Mouse (Mus musculus): ENCODE results near the gene Epop. TPM values are rescaled to one million over a fixed set of nuclear protein-coding genes. Genes with fewer than 3 reads are reported as not detected.
"Not testable (repeated sequence)": the region's sequence is repeated elsewhere in the genome, so short reads cannot be mapped to it uniquely, and the experiment has no call there.

Epop gene
- polyA plus RNA-seq, 1 experiment from 2014 or later: 1.3 TPM

- H3K9me3 ChIP-seq (replicated peaks; ENCODE audit: control insufficient read depth, low read length, poor library complexity, severe bottlenecking); H3K9ac ChIP-seq (ENCODE audit: low read depth, low read length); ATAC-seq; H3K4me3 ChIP-seq (ENCODE audit: low read depth, low read length); H3K27ac ChIP-seq (ENCODE audit: low read length); H3K27me3 ChIP-seq (ENCODE audit: control insufficient read depth, insufficient read depth, low read depth, low read length); H3K36me3 ChIP-seq (ENCODE audit: control insufficient read depth, insufficient read depth, low read length); H3K4me2 ChIP-seq (ENCODE audit: low read length): not testable (repeated sequence)
- H3K4me1 ChIP-seq (ENCODE audit: control insufficient read depth, insufficient read depth, low read length): peaks cover 21% of the 10 kb centered on the region
- WGBS: 89% methylated on average over 6 of the region's 6 CpGs
Observed at GRCm38 (mm10) chr11:97657967-97658366, 28.5 kb upstream of the Epop start.

- H3K9me3 ChIP-seq (replicated peaks; ENCODE audit: control insufficient read depth, low read length, poor library complexity, severe bottlenecking): no peaks in the 10 kb centered on the region
- no peak overlapping the region for H3K9ac ChIP-seq (ENCODE audit: low read depth, low read length)
- H3K27ac ChIP-seq (ENCODE audit: low read length): no peak overlapping the region
- H3K4me2 ChIP-seq (ENCODE audit: low read length): no peak overlapping the region
- no peak overlapping the region for H3K4me3 ChIP-seq (ENCODE audit: low read depth, low read length)
- WGBS: 59% methylated on average over 4 of the region's 6 CpGs
- H3K36me3 ChIP-seq (ENCODE audit: control insufficient read depth, insufficient read depth, low read length): no peaks in the 10 kb centered on the region
- no peak for ATAC-seq
- H3K27me3 ChIP-seq (ENCODE audit: control insufficient read depth, insufficient read depth, low read depth, low read length): peaks cover 7% of the 10 kb centered on the region
- peaks cover 21% of the 10 kb centered on the region for H3K4me1 ChIP-seq (ENCODE audit: control insufficient read depth, insufficient read depth, low read length)
Observed at GRCm38 (mm10) chr11:97657184-97657945, 27.9 kb upstream of the Epop start.

GRCm38 (mm10) chr11:97656269-97656971 lies 26.9 kb upstream of the Epop start:
- Histone ChIP-seq H3K27me3 (ENCODE audit: control insufficient read depth, insufficient read depth, low read depth, low read length) (peaks cover under 1% of the 10 kb centered on the region; the same call in 1 of the 2 replicates), H3K36me3 (ENCODE audit: control insufficient read depth, insufficient read depth, low read length) (no peaks in the 10 kb centered on the region), H3K4me1 (ENCODE audit: control insufficient read depth, insufficient read depth, low read length) (peaks cover 14% of the 10 kb centered on the region), H3K4me3 (ENCODE audit: low read depth, low read length) (no peak overlapping the region), H3K9me3 (replicated peaks; ENCODE audit: control insufficient read depth, low read length, poor library complexity, severe bottlenecking) (no peaks in the 10 kb centered on the region), H3K9ac (ENCODE audit: low read depth, low read length) (no peak overlapping the region), H3K27ac (ENCODE audit: low read length) (no peak overlapping the region), H3K4me2 (ENCODE audit: low read length) (no peak overlapping the region)
- no peak for ATAC-seq
- 73% methylated on average over 14 of the region's 14 CpGs for WGBS

GRCm38 (mm10) chr11:97654210-97654609 lies 24.7 kb upstream of the Epop start:
- ATAC-seq: no peak
- no peaks in the 10 kb centered on the region; the same call in 1 of the 2 replicates for H3K4me1 ChIP-seq (ENCODE audit: control insufficient read depth, insufficient read depth, low read length)
- H3K27ac ChIP-seq (ENCODE audit: low read length): no peak overlapping the region
- H3K36me3 ChIP-seq (ENCODE audit: control insufficient read depth, insufficient read depth, low read length): no peaks in the 10 kb centered on the region
- no peak overlapping the region for H3K4me2 ChIP-seq (ENCODE audit: low read length)
- H3K9ac ChIP-seq (ENCODE audit: low read depth, low read length): no peak overlapping the region
- H3K9me3 ChIP-seq (replicated peaks; ENCODE audit: control insufficient read depth, low read length, poor library complexity, severe bottlenecking): no peaks in the 10 kb centered on the region
- no peak overlapping the region for H3K4me3 ChIP-seq (ENCODE audit: low read depth, low read length)
- 95% methylated on average over 2 of the region's 2 CpGs for WGBS
- H3K27me3 ChIP-seq (ENCODE audit: control insufficient read depth, insufficient read depth, low read depth, low read length): no peaks in the 10 kb centered on the region

GRCm38 (mm10) chr11:97653376-97653775 lies 23.9 kb upstream of the Epop start:
- H3K4me2 ChIP-seq (ENCODE audit: low read length); H3K4me1 ChIP-seq (ENCODE audit: control insufficient read depth, insufficient read depth, low read length); H3K36me3 ChIP-seq (ENCODE audit: control insufficient read depth, insufficient read depth, low read length); H3K9me3 ChIP-seq (replicated peaks; ENCODE audit: control insufficient read depth, low read length, poor library complexity, severe bottlenecking); H3K27me3 ChIP-seq (ENCODE audit: control insufficient read depth, insufficient read depth, low read depth, low read length); H3K4me3 ChIP-seq (ENCODE audit: low read depth, low read length); ATAC-seq; H3K9ac ChIP-seq (ENCODE audit: low read depth, low read length); H3K27ac ChIP-seq (ENCODE audit: low read length): not testable (repeated sequence)
- 96% methylated on average over 11 of the region's 11 CpGs for WGBS

GRCm38 (mm10) chr11:97650341-97650740 lies 20.8 kb upstream of the Epop start:
- no peaks in the 10 kb centered on the region for H3K27me3 ChIP-seq (ENCODE audit: control insufficient read depth, insufficient read depth, low read depth, low read length)
- no peak overlapping the region for H3K9ac ChIP-seq (ENCODE audit: low read depth, low read length)
- H3K4me3 ChIP-seq (ENCODE audit: low read depth, low read length): no peak overlapping the region
- no peaks in the 10 kb centered on the region for H3K9me3 ChIP-seq (replicated peaks; ENCODE audit: control insufficient read depth, low read length, poor library complexity, severe bottlenecking)
- H3K36me3 ChIP-seq (ENCODE audit: control insufficient read depth, insufficient read depth, low read length): no peaks in the 10 kb centered on the region
- no peaks in the 10 kb centered on the region for H3K4me1 ChIP-seq (ENCODE audit: control insufficient read depth, insufficient read depth, low read length)
- ATAC-seq: no peak
- WGBS: 55% methylated on average over 5 of the region's 5 CpGs
- no peak overlapping the region for H3K4me2 ChIP-seq (ENCODE audit: low read length)
- no peak overlapping the region for H3K27ac ChIP-seq (ENCODE audit: low read length)

- not testable (repeated sequence) for H3K9ac ChIP-seq (ENCODE audit: low read depth, low read length); H3K9me3 ChIP-seq (replicated peaks; ENCODE audit: control insufficient read depth, low read length, poor library complexity, severe bottlenecking); H3K27ac ChIP-seq (ENCODE audit: low read length); H3K27me3 ChIP-seq (ENCODE audit: control insufficient read depth, insufficient read depth, low read depth, low read length); H3K36me3 ChIP-seq (ENCODE audit: control insufficient read depth, insufficient read depth, low read length); ATAC-seq; H3K4me2 ChIP-seq (ENCODE audit: low read length); H3K4me3 ChIP-seq (ENCODE audit: low read depth, low read length); H3K4me1 ChIP-seq (ENCODE audit: control insufficient read depth, insufficient read depth, low read length)
- 91% methylated on average over 3 of the region's 4 CpGs for WGBS
Observed at GRCm38 (mm10) chr11:97648541-97648940, 19.0 kb upstream of the Epop start.

- Histone ChIP-seq H3K4me1 (ENCODE audit: control insufficient read depth, insufficient read depth, low read length) (no peaks in the 10 kb centered on the region), H3K9me3 (replicated peaks; ENCODE audit: control insufficient read depth, low read length, poor library complexity, severe bottlenecking) (no peaks in the 10 kb centered on the region), H3K27me3 (ENCODE audit: control insufficient read depth, insufficient read depth, low read depth, low read length) (no peaks in the 10 kb centered on the region), H3K36me3 (ENCODE audit: control insufficient read depth, insufficient read depth, low read length) (no peaks in the 10 kb centered on the region), H3K27ac (ENCODE audit: low read length) (no peak overlapping the region), H3K4me3 (ENCODE audit: low read depth, low read length) (no peak overlapping the region), H3K9ac (ENCODE audit: low read depth, low read length) (no peak overlapping the region), H3K4me2 (ENCODE audit: low read length) (no peak overlapping the region)
- WGBS: 5% methylated on average over 6 of the region's 6 CpGs
- ATAC-seq: no peak
Observed at GRCm38 (mm10) chr11:97644834-97645233, 15.3 kb upstream of the Epop start.

- H3K27me3 ChIP-seq (ENCODE audit: control insufficient read depth, insufficient read depth, low read depth, low read length): no peaks in the 10 kb centered on the region
- no peak for ATAC-seq
- WGBS: 71% methylated on average over 8 of the region's 8 CpGs
- no peak overlapping the region for H3K4me3 ChIP-seq (ENCODE audit: low read depth, low read length)
- H3K4me2 ChIP-seq (ENCODE audit: low read length): no peak overlapping the region
- no peaks in the 10 kb centered on the region for H3K9me3 ChIP-seq (replicated peaks; ENCODE audit: control insufficient read depth, low read length, poor library complexity, severe bottlenecking)
- H3K9ac ChIP-seq (ENCODE audit: low read depth, low read length): no peak overlapping the region
- H3K36me3 ChIP-seq (ENCODE audit: control insufficient read depth, insufficient read depth, low read length): no peaks in the 10 kb centered on the region
- H3K4me1 ChIP-seq (ENCODE audit: control insufficient read depth, insufficient read depth, low read length): no peaks in the 10 kb centered on the region
- no peak overlapping the region for H3K27ac ChIP-seq (ENCODE audit: low read length)
Observed at GRCm38 (mm10) chr11:97643380-97644055, 14.0 kb upstream of the Epop start.
